Mouse (Mus musculus): ENCODE results near the gene Dok3.

DNA sequence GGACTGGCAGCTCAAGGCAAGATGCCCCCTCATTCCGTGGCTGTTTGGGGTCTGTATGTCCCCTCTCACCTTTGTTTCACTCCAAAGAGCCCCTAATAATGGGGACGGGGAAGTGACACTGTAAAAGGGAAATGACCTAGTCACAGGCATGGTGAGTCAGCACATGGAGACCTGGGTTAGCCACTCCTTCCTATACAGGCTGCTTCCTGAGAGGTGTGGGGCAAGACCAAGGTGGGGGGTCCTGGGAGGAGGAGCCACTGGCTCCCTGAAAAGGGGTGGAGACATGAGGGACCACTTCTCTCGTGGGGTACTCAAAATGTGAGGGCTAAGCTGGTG is 18.8 kb downstream of the Dok3 start:
- TF ChIP-seq CTCF (IDR thresholded peaks at IDR 0.05; ENCODE audit: borderline replicate concordance, control insufficient read depth, extremely low read depth, insufficient read depth, low read length, poor library complexity) (no peak), POLR2A (IDR thresholded peaks at IDR 0.05; ENCODE audit: control insufficient read depth, extremely low read depth, insufficient read depth, low read length, poor library complexity) (no peak)

All from thymus, adult 2 months (tissue).